Mouse (Mus musculus) thymus, adult 2 months (tissue): ENCODE measurements around the gene St3gal6.

Experiments
- CTCF ChIP-seq: fragments of 200-500 bp; IDR thresholded peaks from 2 replicates; pipeline ENCODE4 v1.5.1; 2012; ENCODE audit warnings: mild to moderate bottlenecking, control low read depth, low read length, moderate library complexity, borderline replicate concordance; ENCODE audit not compliant: control insufficient read depth, poor library complexity, insufficient read depth; ENCODE audit errors: extremely low read depth
- POLR2A ChIP-seq: fragments of 200-500 bp; IDR thresholded peaks from 2 replicates; pipeline ENCODE4 v1.6.1; 2012; ENCODE audit warnings: mild to moderate bottlenecking, low read length, control low read depth, moderate library complexity; ENCODE audit not compliant: control insufficient read depth, poor library complexity, insufficient read depth; ENCODE audit errors: extremely low read depth

- TF ChIP-seq POLR2A (no peak), CTCF (no peak)
Measured at GRCm38 (mm10) chr16:58430246-58430645, 93.8 kb downstream of the St3gal6 start.
